Mouse (Mus musculus) heart, embryonic 14.5 days (tissue): ENCODE measurements at regions not wholly inside any gene's neighbourhood (a gene's known extent, or its start where the extent isn't known, plus 50 kb on each side); places are given as distances from the start of the nearest gene placed in this dataset.

Experiments used
- ATAC-seq: fragments of 200-750 bp; cut with Nextera tagmentation; 2 replicates; pipeline ENCODE4 v1.8.0; 2017; ENCODE audit warnings: low read depth, moderate TSS enrichment; ENCODE audit not compliant: insufficient number of reproducible peaks, insufficient read depth, low FRiP score
- H3K27ac ChIP-seq, 2 experiments: fragments of 200-500 bp in 1 of 2; fragments of 300-500 bp in 1 of 2; sonication (generic) in 1 of 2; replicated peaks in 1 of 2; 2 replicates each; pipeline ENCODE4 v1.5.1; 2012 to 2014; ENCODE audit warnings: low read depth in 2 of 2, low read length in 2 of 2, control low read depth in 1 of 2, mild to moderate bottlenecking in 1 of 2, mixed read lengths in 1 of 2; ENCODE audit not compliant: control insufficient read depth in 1 of 2, insufficient read depth in 1 of 2
- H3K27me3 ChIP-seq: fragments of 300-500 bp; sonication (generic); 2 replicates; pipeline ENCODE4 v1.6.1; 2014; ENCODE audit warnings: mild to moderate bottlenecking, low read length, control low read depth; ENCODE audit not compliant: control insufficient read depth, insufficient read depth
- H3K36me3 ChIP-seq: fragments of 300-500 bp; sonication (generic); 2 replicates; pipeline ENCODE4 v1.6.1; 2014; ENCODE audit warnings: mild to moderate bottlenecking, control low read depth, low read length, mixed read lengths; ENCODE audit not compliant: control insufficient read depth, insufficient read depth
- H3K4me1 ChIP-seq, 2 experiments: fragments of 200-500 bp in 1 of 2; fragments of 300-500 bp in 1 of 2; sonication (generic) in 1 of 2; 2 replicates each; pipeline ENCODE4 v1.6.1; 2012 to 2014; ENCODE audit warnings: low read length in 2 of 2, control low read depth in 1 of 2, mixed read lengths in 1 of 2; ENCODE audit not compliant: control insufficient read depth in 2 of 2, insufficient read depth in 2 of 2
- H3K4me2 ChIP-seq: fragments of 300-500 bp; sonication (generic); 2 replicates; pipeline ENCODE4 v1.6.1; 2014; ENCODE audit warnings: mild to moderate bottlenecking, low read length
- H3K4me3 ChIP-seq, 2 experiments: fragments of 200-500 bp in 1 of 2; fragments of 300-500 bp in 1 of 2; sonication (generic) in 1 of 2; 2 replicates each; pipeline ENCODE4 v1.5.1; 2012 to 2014; ENCODE audit warnings: low read length in 2 of 2, mild to moderate bottlenecking in 2 of 2, control low read depth in 1 of 2, low read depth in 1 of 2, moderate library complexity in 1 of 2; ENCODE audit not compliant: control insufficient read depth in 1 of 2, insufficient read depth in 1 of 2
- H3K9ac ChIP-seq: fragments of 300-500 bp; sonication (generic); 2 replicates; pipeline ENCODE4 v1.6.1; 2014; ENCODE audit warnings: mild to moderate bottlenecking, low read length
- H3K9me3 ChIP-seq: fragments of 300-500 bp; sonication (generic); 2 replicates; pipeline ENCODE4 v1.6.1; 2016; ENCODE audit warnings: low read length, control low read depth; ENCODE audit not compliant: control insufficient read depth
- WGBS: fragments of 180-500 bp; shearing (Covaris S2); extraction: QIAGEN DNeasy Blood & Tissue Kit; methylation state at CpG from one replicate; pipeline ENCODE4 v1.1.7; 2014; 5-methylcytosine and 5-hydroxymethylcytosine counted together

GRCm38 (mm10) chr3:21218936-21219335 is 852.0 kb upstream of the Agtr1b start:
- H3K9me3 ChIP-seq, result no peaks in the 10 kb centered on the region
- no peaks in the 10 kb centered on the region for H3K36me3 ChIP-seq
- no peaks in the 10 kb centered on the region for H3K4me1 ChIP-seq
- no peak overlapping the region for H3K9ac ChIP-seq
- 38% methylated on average over 1 of the region's 1 CpGs for WGBS
- no peak overlapping the region for H3K4me2 ChIP-seq
- no peak overlapping the region for H3K27ac ChIP-seq
- no peaks in the 10 kb centered on the region for H3K27me3 ChIP-seq
- ATAC-seq, result no peak
- H3K4me3 ChIP-seq, result no peak overlapping the region

GRCm38 (mm10) chr3:21241184-21241583 is 835.3 kb upstream of the Tbl1xr1 start:
- Histone ChIP-seq H3K9ac (no peak overlapping the region), H3K4me3 (no peak overlapping the region), H3K27ac (no peak overlapping the region), H3K36me3 (no peaks in the 10 kb centered on the region), H3K9me3 (no peaks in the 10 kb centered on the region), H3K4me2 (no peak overlapping the region), H3K4me1 (no peaks in the 10 kb centered on the region), H3K27me3 (no peaks in the 10 kb centered on the region)
- 82% methylated on average over 2 of the region's 2 CpGs for WGBS
- no peak for ATAC-seq

GRCm38 (mm10) chr3:21256129-21256760 is 820.2 kb upstream of the Tbl1xr1 start:
- Histone ChIP-seq H3K9ac (no peak overlapping the region), H3K4me3 (no peak overlapping the region), H3K27me3 (no peaks in the 10 kb centered on the region), H3K4me1 (no peaks in the 10 kb centered on the region), H3K9me3 (no peaks in the 10 kb centered on the region), H3K27ac (no peak overlapping the region), H3K36me3 (no peaks in the 10 kb centered on the region), H3K4me2 (no peak overlapping the region)
- ATAC-seq, result no peak
- WGBS, result 96% methylated on average over 1 of the region's 1 CpGs

GRCm38 (mm10) chr3:21263317-21263716 is 813.1 kb upstream of the Tbl1xr1 start:
- Histone ChIP-seq H3K4me1 (peaks cover 4 to 9% of the 10 kb centered on the region in 2 experiments; a peak in 3 of 4 replicates), H3K9me3 (no peaks in the 10 kb centered on the region), H3K36me3 (no peaks in the 10 kb centered on the region), H3K27ac (no peak overlapping the region), H3K27me3 (no peaks in the 10 kb centered on the region), H3K9ac (no peak overlapping the region), H3K4me3 (no peak overlapping the region), H3K4me2 (no peak overlapping the region)
- WGBS, result 15% methylated on average over 2 of the region's 2 CpGs
- ATAC-seq, result peak; percentile 76; the same call in 1 of the 2 replicates

GRCm38 (mm10) chr3:21265491-21265890 is 811.0 kb upstream of the Tbl1xr1 start:
- ATAC-seq, result no peak
- no peaks in the 10 kb centered on the region for H3K36me3 ChIP-seq
- no peak overlapping the region for H3K9ac ChIP-seq

GRCm38 (mm10) chr3:21268429-21269129 is 807.9 kb upstream of the Tbl1xr1 start:
- ATAC-seq, result 0 out of 2 replicates have a peak, but pooled peaks have one; percentile 54
- H3K27ac ChIP-seq, result peak overlapping the region; percentile 9 to 43; a peak in 1 of 4 replicates

More at GRCm38 (mm10) chr3:21265491-21265890, 811.0 kb upstream of the Tbl1xr1 start:
- no peak overlapping the region for H3K4me2 ChIP-seq
- peaks cover 6 to 9% of the 10 kb centered on the region in 2 experiments; a peak in 3 of 4 replicates for H3K4me1 ChIP-seq
- WGBS, result 70% methylated on average over 2 of the region's 2 CpGs
- no peak overlapping the region for H3K4me3 ChIP-seq
- no peak overlapping the region for H3K27ac ChIP-seq
- no peaks in the 10 kb centered on the region for H3K27me3 ChIP-seq
- no peaks in the 10 kb centered on the region for H3K9me3 ChIP-seq

GRCm38 (mm10) chr3:21269130-21269440 is 807.4 kb upstream of the Tbl1xr1 start:
- Histone ChIP-seq H3K9ac (no peak overlapping the region), H3K4me1 (peaks cover 3 to 8% of the 10 kb centered on the region in 2 experiments; a peak in 3 of 4 replicates), H3K27ac (no peak overlapping the region), H3K27me3 (no peaks in the 10 kb centered on the region), H3K4me3 (no peak overlapping the region), H3K4me2 (no peak overlapping the region), H3K36me3 (no peaks in the 10 kb centered on the region), H3K9me3 (no peaks in the 10 kb centered on the region)
- WGBS, result 77% methylated on average over 2 of the region's 2 CpGs
- no peak for ATAC-seq

More at GRCm38 (mm10) chr3:21268429-21269129, 807.9 kb upstream of the Tbl1xr1 start:
- H3K4me3 ChIP-seq, result no peak overlapping the region
- no peaks in the 10 kb centered on the region for H3K36me3 ChIP-seq
- 38% methylated on average over 7 of the region's 7 CpGs for WGBS
- peaks cover 3 to 9% of the 10 kb centered on the region in 2 experiments; a peak in 3 of 4 replicates for H3K4me1 ChIP-seq
- H3K9ac ChIP-seq, result no peak overlapping the region
- H3K9me3 ChIP-seq, result no peaks in the 10 kb centered on the region
- H3K4me2 ChIP-seq, result no peak overlapping the region
- H3K27me3 ChIP-seq, result no peaks in the 10 kb centered on the region
